Mouse (Mus musculus): ENCODE results near the gene Srcap. TPM values are rescaled to one million over a fixed set of nuclear protein-coding genes. Genes with fewer than 3 reads are reported as not detected.
"Not testable (repeated sequence)": the region's sequence is repeated elsewhere in the genome, so short reads cannot be mapped to it uniquely, and the experiment has no call there.

Srcap gene
- polyA plus RNA-seq, 1 experiment from 2014 or later = 41.9 TPM

GRCm38 (mm10) chr7:127497382-127497781 lies 14.4 kb upstream of the Srcap start:
- Histone ChIP-seq H3K4me2 (ENCODE audit: low read depth, low read length) (no peak overlapping the region), H3K36me3 (replicated peaks; ENCODE audit: control insufficient read depth, insufficient read depth, low read depth, low read length) (no peaks in the 10 kb centered on the region), H3K27ac (replicated peaks; ENCODE audit: low read depth, low read length) (no peak overlapping the region), H3K9ac (replicated peaks; ENCODE audit: low read length) (no peak overlapping the region), H3K4me1 (ENCODE audit: control insufficient read depth, insufficient read depth, low read length) (no peaks in the 10 kb centered on the region), H3K9me3 (replicated peaks; ENCODE audit: control insufficient read depth, low read length) (no peaks in the 10 kb centered on the region), H3K4me3 (ENCODE audit: low read depth, low read length) (no peak overlapping the region), H3K27me3 (ENCODE audit: control insufficient read depth, insufficient read depth, low read length) (no peaks in the 10 kb centered on the region)
- 84% methylated on average over 2 of the region's 2 CpGs for WGBS
- ATAC-seq (replicated peaks; ENCODE audit: insufficient number of reproducible peaks, low FRiP score, low TSS enrichment, low read depth) (no peak), DNase-seq (ENCODE audit: low spot score) (no peak)

GRCm38 (mm10) chr7:127498407-127498806 lies 13.4 kb upstream of the Srcap start:
- H3K4me3 ChIP-seq (ENCODE audit: low read depth, low read length) = no peak overlapping the region
- ATAC-seq (replicated peaks; ENCODE audit: insufficient number of reproducible peaks, low FRiP score, low TSS enrichment, low read depth) (no peak), DNase-seq (ENCODE audit: low spot score) (peak; percentile 54)
- H3K27ac ChIP-seq (replicated peaks; ENCODE audit: low read depth, low read length) = no peak overlapping the region
- H3K4me1 ChIP-seq (ENCODE audit: control insufficient read depth, insufficient read depth, low read length) = no peaks in the 10 kb centered on the region
- H3K4me2 ChIP-seq (ENCODE audit: low read depth, low read length) = no peak overlapping the region
- H3K27me3 ChIP-seq (ENCODE audit: control insufficient read depth, insufficient read depth, low read length) = no peaks in the 10 kb centered on the region
- no peak overlapping the region for H3K9ac ChIP-seq (replicated peaks; ENCODE audit: low read length)
- H3K9me3 ChIP-seq (replicated peaks; ENCODE audit: control insufficient read depth, low read length) = no peaks in the 10 kb centered on the region
- no peaks in the 10 kb centered on the region for H3K36me3 ChIP-seq (replicated peaks; ENCODE audit: control insufficient read depth, insufficient read depth, low read depth, low read length)
- WGBS = 43% methylated on average over 3 of the region's 3 CpGs

- DNase-seq (ENCODE audit: low spot score) (no peak), ATAC-seq (replicated peaks; ENCODE audit: insufficient number of reproducible peaks, low FRiP score, low TSS enrichment, low read depth) (no peak)
- Histone ChIP-seq H3K4me1 (ENCODE audit: control insufficient read depth, insufficient read depth, low read length) (no peaks in the 10 kb centered on the region), H3K9ac (replicated peaks; ENCODE audit: low read length) (no peak overlapping the region), H3K4me3 (ENCODE audit: low read depth, low read length) (no peak overlapping the region), H3K36me3 (replicated peaks; ENCODE audit: control insufficient read depth, insufficient read depth, low read depth, low read length) (no peaks in the 10 kb centered on the region), H3K9me3 (replicated peaks; ENCODE audit: control insufficient read depth, low read length) (no peaks in the 10 kb centered on the region), H3K27ac (replicated peaks; ENCODE audit: low read depth, low read length) (no peak overlapping the region), H3K4me2 (ENCODE audit: low read depth, low read length) (no peak overlapping the region), H3K27me3 (ENCODE audit: control insufficient read depth, insufficient read depth, low read length) (no peaks in the 10 kb centered on the region)
- WGBS = 94% methylated on average over 3 of the region's 3 CpGs
Measured at GRCm38 (mm10) chr7:127508291-127508690, 3.5 kb upstream of the Srcap start.

- H3K4me1 ChIP-seq (ENCODE audit: control insufficient read depth, insufficient read depth, low read length); DNase-seq (ENCODE audit: low spot score); H3K9me3 ChIP-seq (replicated peaks; ENCODE audit: control insufficient read depth, low read length); ATAC-seq (replicated peaks; ENCODE audit: insufficient number of reproducible peaks, low FRiP score, low TSS enrichment, low read depth); H3K9ac ChIP-seq (replicated peaks; ENCODE audit: low read length); H3K36me3 ChIP-seq (replicated peaks; ENCODE audit: control insufficient read depth, insufficient read depth, low read depth, low read length); H3K27me3 ChIP-seq (ENCODE audit: control insufficient read depth, insufficient read depth, low read length); H3K27ac ChIP-seq (replicated peaks; ENCODE audit: low read depth, low read length); H3K4me2 ChIP-seq (ENCODE audit: low read depth, low read length); H3K4me3 ChIP-seq (ENCODE audit: low read depth, low read length): not testable (repeated sequence)
- WGBS = 96% methylated on average over 3 of the region's 4 CpGs
Measured at GRCm38 (mm10) chr7:127509830-127510229, 2.0 kb upstream of the Srcap start.

- WGBS = 35% methylated on average over 8 of the region's 8 CpGs
- Histone ChIP-seq H3K9ac (replicated peaks; ENCODE audit: low read length) (no peak overlapping the region), H3K36me3 (replicated peaks; ENCODE audit: control insufficient read depth, insufficient read depth, low read depth, low read length) (no peaks in the 10 kb centered on the region; the same call in 1 of the 2 replicates), H3K9me3 (replicated peaks; ENCODE audit: control insufficient read depth, low read length) (no peaks in the 10 kb centered on the region), H3K4me3 (ENCODE audit: low read depth, low read length) (peak overlapping the region; percentile 80), H3K27me3 (ENCODE audit: control insufficient read depth, insufficient read depth, low read length) (no peaks in the 10 kb centered on the region), H3K4me1 (ENCODE audit: control insufficient read depth, insufficient read depth, low read length) (no peaks in the 10 kb centered on the region), H3K27ac (replicated peaks; ENCODE audit: low read depth, low read length) (0 out of 2 replicates have a peak overlapping the region, but pooled peaks have one; percentile 95), H3K4me2 (ENCODE audit: low read depth, low read length) (peak overlapping the region; percentile 3; the same call in 1 of the 2 replicates)
- peak; percentile 49 for DNase-seq (ENCODE audit: low spot score)
- no peak for ATAC-seq (replicated peaks; ENCODE audit: insufficient number of reproducible peaks, low FRiP score, low TSS enrichment, low read depth)
Measured at GRCm38 (mm10) chr7:127511241-127511640, 542 bp upstream of the Srcap start.

- DNase-seq (ENCODE audit: low spot score) = peak; percentile 95
- H3K9me3 ChIP-seq (replicated peaks; ENCODE audit: control insufficient read depth, low read length) = no peaks in the 10 kb centered on the region
- H3K9ac ChIP-seq (replicated peaks; ENCODE audit: low read length) = peak overlapping the region; percentile 77
- ATAC-seq (replicated peaks; ENCODE audit: insufficient number of reproducible peaks, low FRiP score, low TSS enrichment, low read depth) = peak; percentile 74
- peak overlapping the region; percentile 95 for H3K27ac ChIP-seq (replicated peaks; ENCODE audit: low read depth, low read length)
- H3K4me1 ChIP-seq (ENCODE audit: control insufficient read depth, insufficient read depth, low read length) = no peaks in the 10 kb centered on the region
- H3K36me3 ChIP-seq (replicated peaks; ENCODE audit: control insufficient read depth, insufficient read depth, low read depth, low read length) = peaks cover 2% of the 10 kb centered on the region; the same call in 1 of the 2 replicates
- WGBS = under 1% methylated on average over 62 of the region's 93 CpGs
- peak overlapping the region; percentile 80 for H3K4me3 ChIP-seq (ENCODE audit: low read depth, low read length)
- peak overlapping the region; percentile 59 for H3K4me2 ChIP-seq (ENCODE audit: low read depth, low read length)
- no peaks in the 10 kb centered on the region for H3K27me3 ChIP-seq (ENCODE audit: control insufficient read depth, insufficient read depth, low read length)
Measured at GRCm38 (mm10) chr7:127512231-127513015, 640 bp downstream of the Srcap start.

- peak overlapping the region; percentile 77 for H3K9ac ChIP-seq (replicated peaks; ENCODE audit: low read length)
- no peaks in the 10 kb centered on the region for H3K9me3 ChIP-seq (replicated peaks; ENCODE audit: control insufficient read depth, low read length)
- no peak for ATAC-seq (replicated peaks; ENCODE audit: insufficient number of reproducible peaks, low FRiP score, low TSS enrichment, low read depth)
- H3K27ac ChIP-seq (replicated peaks; ENCODE audit: low read depth, low read length) = peak overlapping the region; percentile 95; the same call in 1 of the 2 replicates
- peak overlapping the region; percentile 59 for H3K4me2 ChIP-seq (ENCODE audit: low read depth, low read length)
- H3K4me3 ChIP-seq (ENCODE audit: low read depth, low read length) = peak overlapping the region; percentile 80
- no peak for DNase-seq (ENCODE audit: low spot score)
- H3K27me3 ChIP-seq (ENCODE audit: control insufficient read depth, insufficient read depth, low read length) = no peaks in the 10 kb centered on the region
- WGBS = 44% methylated on average over 8 of the region's 8 CpGs
- H3K36me3 ChIP-seq (replicated peaks; ENCODE audit: control insufficient read depth, insufficient read depth, low read depth, low read length) = peaks cover 2% of the 10 kb centered on the region; the same call in 1 of the 2 replicates
- H3K4me1 ChIP-seq (ENCODE audit: control insufficient read depth, insufficient read depth, low read length) = no peaks in the 10 kb centered on the region
Measured at GRCm38 (mm10) chr7:127513016-127513390, 1.2 kb downstream of the Srcap start.

GRCm38 (mm10) chr7:127513781-127514180 lies 2.0 kb downstream of the Srcap start:
- H3K9ac ChIP-seq (replicated peaks; ENCODE audit: low read length) = no peak overlapping the region
- 84% methylated on average over 3 of the region's 3 CpGs for WGBS
- no peaks in the 10 kb centered on the region for H3K4me1 ChIP-seq (ENCODE audit: control insufficient read depth, insufficient read depth, low read length)
- no peak for DNase-seq (ENCODE audit: low spot score)
- H3K27ac ChIP-seq (replicated peaks; ENCODE audit: low read depth, low read length) = no peak overlapping the region
- peak overlapping the region; percentile 80; the same call in 1 of the 2 replicates for H3K4me3 ChIP-seq (ENCODE audit: low read depth, low read length)
- ATAC-seq (replicated peaks; ENCODE audit: insufficient number of reproducible peaks, low FRiP score, low TSS enrichment, low read depth) = no peak
- H3K36me3 ChIP-seq (replicated peaks; ENCODE audit: control insufficient read depth, insufficient read depth, low read depth, low read length) = peaks cover 2% of the 10 kb centered on the region; the same call in 1 of the 2 replicates
- no peak overlapping the region for H3K4me2 ChIP-seq (ENCODE audit: low read depth, low read length)
- no peaks in the 10 kb centered on the region for H3K9me3 ChIP-seq (replicated peaks; ENCODE audit: control insufficient read depth, low read length)
- no peaks in the 10 kb centered on the region for H3K27me3 ChIP-seq (ENCODE audit: control insufficient read depth, insufficient read depth, low read length)

Data from embryonic facial prominence, embryonic 11.5 days (tissue).